Mouse (Mus musculus) right cerebral cortex, postnatal 14 days (tissue): ENCODE results near the gene Acsm1.

Source experiments
- DNase-seq: peaks from one replicate; pipeline ENCODE4 v3.0.0; 2022

The Acsm1 gene

GRCm38 (mm10) chr7:119673465-119673864 lies 66.6 kb downstream of the Acsm1 start:
- peak; percentile 35 for DNase-seq

GRCm38 (mm10) chr7:119680107-119680506 lies 73.3 kb downstream of the Acsm1 start:
- DNase-seq = no peak

- no peak for DNase-seq
Measured at GRCm38 (mm10) chr7:119682699-119683098, 75.9 kb downstream of the Acsm1 start.

GRCm38 (mm10) chr7:119689726-119690125 lies 82.9 kb downstream of the Acsm1 start, which contains the start of gene Acsm4:
TSS of gene Acsm4 (plus strand) at chr7:119690026.
- DNase-seq = no peak

- no peak for DNase-seq
Measured at GRCm38 (mm10) chr7:119692302-119692701, 85.5 kb downstream of the Acsm1 start.

GRCm38 (mm10) chr7:119694926-119695325 lies 88.1 kb downstream of the Acsm1 start:
- DNase-seq = no peak
